Mouse (Mus musculus) MEL (cell line): Measurements from ENCODE around the gene Egfl7.

Experiments used
- CTCF ChIP-seq, 3 experiments: IDR thresholded peaks in 2 of 3; conservative IDR thresholded peaks in 1 of 3; 2 replicates each; pipeline ENCODE4 v1.5.1; 2011 to 2012; ENCODE audit warnings: low read length in 3 of 3, low read depth in 2 of 3, mild to moderate bottlenecking in 2 of 3, improper control_type of control experiment in 1 of 3, inconsistent platforms in 1 of 3, mixed read lengths in 1 of 3, moderate library complexity in 1 of 3; ENCODE audit not compliant: control insufficient read depth in 1 of 3, insufficient read depth in 1 of 3, poor library complexity in 1 of 3, severe bottlenecking in 1 of 3
- POLR2A ChIP-seq, 2 experiments: IDR thresholded peaks; 2 replicates each; pipeline ENCODE4 v1.6.1; 2011 to 2012; ENCODE audit warnings: low read length in 2 of 2, mild to moderate bottlenecking in 2 of 2, control low read depth in 1 of 2, improper control_type of control experiment in 1 of 2, low read depth in 1 of 2, moderate library complexity in 1 of 2; ENCODE audit not compliant: control insufficient read depth in 1 of 2, insufficient read depth in 1 of 2, poor library complexity in 1 of 2
- SMC3 ChIP-seq: IDR thresholded peaks from 2 replicates; pipeline ENCODE4 v1.6.1; 2011; ENCODE audit warnings: low read depth, low read length, improper control_type of control experiment
- TCF12 ChIP-seq: IDR thresholded peaks from 2 replicates; pipeline ENCODE4 v1.6.1; 2014; ENCODE audit warnings: low read depth, mild to moderate bottlenecking, inconsistent platforms, low read length, improper control_type of control experiment, moderate library complexity
- USF2 ChIP-seq, 2 experiments: IDR thresholded peaks; 2 replicates each; pipeline ENCODE4 v1.6.1; 2011 to 2012; ENCODE audit warnings: improper control_type of control experiment in 2 of 2, low read length in 2 of 2, borderline replicate concordance in 1 of 2, inconsistent platforms in 1 of 2, low read depth in 1 of 2, mild to moderate bottlenecking in 1 of 2; ENCODE audit not compliant: insufficient read depth in 1 of 2

DNA sequence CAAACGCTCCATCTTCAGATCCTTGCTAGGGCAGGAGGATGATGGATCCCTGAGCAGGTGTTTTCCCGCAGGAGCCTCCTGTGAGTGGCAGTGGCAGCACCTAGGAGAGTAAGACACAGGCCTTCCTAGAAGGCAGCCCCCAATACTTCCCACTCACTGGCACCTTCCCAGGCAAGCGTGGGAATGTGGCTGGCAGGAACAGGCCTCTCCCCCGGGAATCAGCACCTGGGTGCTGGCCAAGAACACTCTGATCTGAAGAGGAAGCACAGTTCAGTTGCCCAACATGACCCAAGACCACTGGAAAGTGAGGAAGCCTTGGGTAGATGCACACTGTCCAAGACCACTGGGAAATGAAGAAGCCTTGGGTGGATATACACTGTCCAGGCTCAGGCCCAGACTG is 24.7 kb upstream of the Egfl7 start:
- no peak for TF ChIP-seq USF2 (IDR thresholded peaks at IDR 0.05; ENCODE audit: borderline replicate concordance in 1 of 2, insufficient read depth in 1 of 2, low read depth in 1 of 2, low read length in 2 of 2)
- TF ChIP-seq TCF12: no peak
- no peak for TF ChIP-seq CTCF (IDR thresholded peaks at IDR 0.05 in 2 of 3, conservative IDR thresholded peaks at IDR 0.05 in 1 of 3; ENCODE audit: control insufficient read depth in 1 of 3, insufficient read depth in 1 of 3, low read depth in 2 of 3, low read length in 3 of 3, poor library complexity in 1 of 3, severe bottlenecking in 1 of 3)
- no peak for TF ChIP-seq POLR2A (IDR thresholded peaks at IDR 0.05; ENCODE audit: control insufficient read depth in 1 of 2, insufficient read depth in 1 of 2, low read depth in 1 of 2, low read length in 2 of 2, poor library complexity in 1 of 2)
- TF ChIP-seq SMC3: no peak
